Mouse (Mus musculus): ENCODE measurements around the gene Esd.
A peak's percentile ranks its signal among the peaks of the same experiment; 100 is the strongest.

Gene Esd

GRCm38 (mm10) chr14:74732079-74732783 is at the start of gene Esd:
Esd (plus strand) TSS chr14:74732297.
- DNase-seq (ENCODE audit: low spot score in 2 of 2) = peak; percentile 95

GRCm38 (mm10) chr14:74684298-74684978 is 47.7 kb upstream of the Esd start:
- DNase-seq (ENCODE audit: low spot score in 2 of 2) = no peak

GRCm38 (mm10) chr14:74691963-74692362 is 40.1 kb upstream of the Esd start:
- no peak for DNase-seq (ENCODE audit: low spot score in 2 of 2)

GRCm38 (mm10) chr14:74696766-74697165 is 35.3 kb upstream of the Esd start:
- DNase-seq (ENCODE audit: low spot score in 2 of 2) = no peak

GRCm38 (mm10) chr14:74697432-74697831 is 34.7 kb upstream of the Esd start:
- DNase-seq (ENCODE audit: low spot score in 2 of 2) = no peak

GRCm38 (mm10) chr14:74699241-74699640 is 32.9 kb upstream of the Esd start:
- no peak for DNase-seq (ENCODE audit: low spot score in 2 of 2)

- no peak for DNase-seq (ENCODE audit: low spot score in 2 of 2)
These were observed 28.2 kb upstream of the Esd start for GRCm38 (mm10) chr14:74703930-74704329.

- no peak for DNase-seq (ENCODE audit: low spot score in 2 of 2)
These were observed 23.0 kb upstream of the Esd start for GRCm38 (mm10) chr14:74709054-74709453.

- DNase-seq (ENCODE audit: low spot score in 2 of 2) = no peak
These were observed 8.6 kb upstream of the Esd start for GRCm38 (mm10) chr14:74723541-74723940.

GRCm38 (mm10) chr14:74731221-74732078 is 647 bp upstream of the Esd start:
- DNase-seq (ENCODE audit: low spot score in 2 of 2) = no peak

- DNase-seq (ENCODE audit: low spot score in 2 of 2) = no peak
These were observed 1.3 kb downstream of the Esd start for GRCm38 (mm10) chr14:74733397-74733796.

- DNase-seq (ENCODE audit: low spot score in 2 of 2) = no peak
These were observed 3.4 kb downstream of the Esd start for GRCm38 (mm10) chr14:74735471-74735870.

- no peak for DNase-seq (ENCODE audit: low spot score in 2 of 2)
These were observed 4.8 kb downstream of the Esd start for GRCm38 (mm10) chr14:74736850-74737249.

GRCm38 (mm10) chr14:74764191-74764918 is 32.3 kb downstream of the Esd start:
- peak; percentile 53 to 64 for DNase-seq (ENCODE audit: low spot score in 2 of 2)

- DNase-seq (ENCODE audit: low spot score in 2 of 2) = no peak
These were observed 35.8 kb downstream of the Esd start for GRCm38 (mm10) chr14:74767892-74768291.

- no peak for DNase-seq (ENCODE audit: low spot score in 2 of 2)
These were observed 42.0 kb downstream of the Esd start for GRCm38 (mm10) chr14:74774046-74774619.

GRCm38 (mm10) chr14:74784243-74784934 is 52.3 kb downstream of the Esd start:
- no peak for DNase-seq (ENCODE audit: low spot score in 2 of 2)

GRCm38 (mm10) chr14:74787717-74788116 is 55.6 kb downstream of the Esd start:
- no peak for DNase-seq (ENCODE audit: low spot score in 2 of 2)

GRCm38 (mm10) chr14:74788766-74789165 is 56.7 kb downstream of the Esd start:
- DNase-seq (ENCODE audit: low spot score in 2 of 2) = peak in 1 of 2 experiments; percentile 14

- DNase-seq (ENCODE audit: low spot score in 2 of 2) = no peak
These were observed 58.4 kb downstream of the Esd start for GRCm38 (mm10) chr14:74790535-74790934.

GRCm38 (mm10) chr14:74792793-74793192 is 60.7 kb downstream of the Esd start:
- no peak for DNase-seq (ENCODE audit: low spot score in 2 of 2)
